Mouse (Mus musculus): Measurements from ENCODE around the gene Gm21983.

- TF ChIP-seq CTCF (IDR thresholded peaks at IDR 0.05; ENCODE audit: low read depth, low read length) (no peak), POLR2AphosphoS5 (IDR thresholded peaks at IDR 0.05; ENCODE audit: insufficient replicate concordance, low read depth, low read length) (no peak), TAL1 (conservative IDR thresholded peaks at IDR 0.05; ENCODE audit: low read depth, low read length) (no peak), GATA1 (IDR thresholded peaks at IDR 0.05; ENCODE audit: borderline replicate concordance, low read length) (no peak)
These were observed 850 bp downstream of the Gm21983 start for GRCm38 (mm10) chr7:27180036-27180435.
